Mouse (Mus musculus) heart, embryonic 11.5 days (tissue): Measurements from ENCODE around the gene Atp9a. TPM values are rescaled to one million over a fixed set of nuclear protein-coding genes. Genes with fewer than 3 reads are reported as not detected.

ENCODE experiments used
- ATAC-seq: fragments of 200-750 bp; cut with Nextera tagmentation; replicated peaks from 2 replicates; pipeline ENCODE4 v1.8.0; 2017; ENCODE audit warnings: moderate library complexity; ENCODE audit not compliant: insufficient number of reproducible peaks, low FRiP score, low TSS enrichment
- H3K27ac ChIP-seq: fragments of 300-500 bp; sonication (generic); 2 replicates; pipeline ENCODE4 v1.5.1; 2014; ENCODE audit warnings: mild to moderate bottlenecking, low read depth, low read length
- H3K27me3 ChIP-seq: fragments of 300-500 bp; sonication (generic); 2 replicates; pipeline ENCODE4 v1.6.1; 2014; ENCODE audit warnings: mild to moderate bottlenecking, low read length, mixed read lengths; ENCODE audit not compliant: control insufficient read depth, insufficient read depth
- H3K36me3 ChIP-seq: fragments of 300-500 bp; sonication (generic); 2 replicates; pipeline ENCODE4 v1.6.1; 2014; ENCODE audit warnings: mild to moderate bottlenecking, low read length, moderate library complexity, mixed read lengths; ENCODE audit not compliant: control insufficient read depth, insufficient read depth
- H3K4me1 ChIP-seq: fragments of 300-500 bp; sonication (generic); 2 replicates; pipeline ENCODE4 v1.6.1; 2014; ENCODE audit warnings: low read length; ENCODE audit not compliant: control insufficient read depth, insufficient read depth
- H3K4me2 ChIP-seq: fragments of 300-500 bp; sonication (generic); 2 replicates; pipeline ENCODE4 v1.6.1; 2014; ENCODE audit warnings: mild to moderate bottlenecking, moderate library complexity
- H3K4me3 ChIP-seq: fragments of 300-500 bp; sonication (generic); 2 replicates; pipeline ENCODE4 v1.5.1; 2014; ENCODE audit warnings: low read depth, low read length
- H3K9ac ChIP-seq: fragments of 300-500 bp; sonication (generic); 2 replicates; pipeline ENCODE4 v1.6.1; 2014; ENCODE audit warnings: mild to moderate bottlenecking, low read depth, low read length, moderate library complexity
- H3K9me3 ChIP-seq: fragments of 300-500 bp; sonication (generic); replicated peaks from 2 replicates; pipeline ENCODE4 v1.6.1; 2016; ENCODE audit warnings: low read length; ENCODE audit not compliant: control insufficient read depth
- WGBS: fragments of 180-500 bp; shearing (Covaris S2); extraction: QIAGEN DNeasy Blood & Tissue Kit; methylation state at CpG from one replicate; pipeline ENCODE4 v1.1.7; 2014; ENCODE audit not compliant: insufficient replicate concordance; 5-methylcytosine and 5-hydroxymethylcytosine counted together
- polyA plus RNA-seq: library from polyadenylated mRNA; unstranded; fragments of >200 nt; fragmentation: Nextera tagmentation; extraction: Ambion mirVana; gene quantifications from 2 replicates; pipeline ENCODE4 v1.2.1, GENCODE M21; 2014

The Atp9a gene
- polyA plus RNA-seq, 1 experiment from 2014 or later = 7.5 TPM

DNA sequence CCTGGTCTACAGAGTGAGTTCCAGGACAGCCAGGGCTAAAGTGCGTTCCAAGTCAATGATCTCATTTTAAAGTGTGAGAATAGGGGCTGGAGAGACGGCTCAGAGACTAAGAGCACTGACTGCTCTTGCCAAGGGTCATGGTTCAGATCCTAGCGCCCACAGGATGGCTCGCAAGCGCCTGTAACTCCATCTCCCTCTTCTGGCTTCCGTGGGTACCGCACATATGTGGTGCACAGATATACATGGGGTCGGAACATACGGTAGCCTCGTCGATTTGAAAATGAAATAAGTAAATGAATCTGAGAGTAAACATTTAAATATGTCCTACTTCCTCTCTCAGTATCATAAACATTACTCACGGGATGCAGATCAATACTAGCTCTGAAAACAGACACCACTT is 12.5 kb downstream of the Atp9a start:
- Histone ChIP-seq H3K9me3 (no peaks in the 10 kb centered on the region), H3K9ac (no peak overlapping the region), H3K36me3 (no peaks in the 10 kb centered on the region), H3K4me2 (no peak overlapping the region), H3K27ac (no peak overlapping the region), H3K4me1 (0 out of 2 replicates have a peak, but pooled peaks cover 6% of the 10 kb centered on the region), H3K27me3 (no peaks in the 10 kb centered on the region), H3K4me3 (no peak overlapping the region)
- WGBS = 78% methylated on average over 12 of the region's 12 CpGs
- no peak for ATAC-seq

- no peak overlapping the region for H3K4me2 ChIP-seq
- no peaks in the 10 kb centered on the region for H3K27me3 ChIP-seq
- H3K36me3 ChIP-seq = no peaks in the 10 kb centered on the region
- no peak overlapping the region for H3K27ac ChIP-seq
- H3K9me3 ChIP-seq = no peaks in the 10 kb centered on the region
- H3K9ac ChIP-seq = no peak overlapping the region
- no peak overlapping the region for H3K4me3 ChIP-seq
- 63% methylated on average over 12 of the region's 12 CpGs for WGBS
- no peak for ATAC-seq
- 0 out of 2 replicates have a peak, but pooled peaks cover 6% of the 10 kb centered on the region for H3K4me1 ChIP-seq
These were observed 14.2 kb downstream of the Atp9a start for GRCm38 (mm10) chr2:168728045-168728444.

DNA sequence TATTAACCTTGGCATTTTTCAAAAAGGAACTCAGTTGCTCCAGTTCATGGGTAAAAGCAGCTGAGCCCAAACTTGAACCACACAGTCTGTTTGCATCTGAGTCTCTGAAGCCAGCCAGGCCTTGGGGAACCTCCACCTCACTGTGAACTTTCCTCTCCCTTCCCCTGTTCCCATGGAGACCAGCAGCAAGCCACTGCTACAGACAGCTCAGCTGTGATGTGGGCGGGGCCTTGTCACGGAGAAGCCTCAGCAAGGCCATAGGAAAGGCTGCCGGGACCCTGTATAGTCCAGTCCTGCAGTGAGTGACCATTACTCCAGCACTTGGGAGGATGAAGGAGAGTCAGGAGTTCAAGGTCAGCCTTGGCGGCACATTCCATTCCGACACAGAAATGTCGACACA is 16.2 kb downstream of the Atp9a start:
- H3K4me2 ChIP-seq = no peak overlapping the region
- peak; percentile 60 for ATAC-seq
- no peak overlapping the region for H3K27ac ChIP-seq
- H3K4me1 ChIP-seq = 0 out of 2 replicates have a peak, but pooled peaks cover 3% of the 10 kb centered on the region
- WGBS = 42% methylated on average over 6 of the region's 6 CpGs
- H3K4me3 ChIP-seq = no peak overlapping the region
- H3K36me3 ChIP-seq = no peaks in the 10 kb centered on the region
- no peaks in the 10 kb centered on the region for H3K27me3 ChIP-seq
- no peak overlapping the region for H3K9ac ChIP-seq
- H3K9me3 ChIP-seq = no peaks in the 10 kb centered on the region

DNA sequence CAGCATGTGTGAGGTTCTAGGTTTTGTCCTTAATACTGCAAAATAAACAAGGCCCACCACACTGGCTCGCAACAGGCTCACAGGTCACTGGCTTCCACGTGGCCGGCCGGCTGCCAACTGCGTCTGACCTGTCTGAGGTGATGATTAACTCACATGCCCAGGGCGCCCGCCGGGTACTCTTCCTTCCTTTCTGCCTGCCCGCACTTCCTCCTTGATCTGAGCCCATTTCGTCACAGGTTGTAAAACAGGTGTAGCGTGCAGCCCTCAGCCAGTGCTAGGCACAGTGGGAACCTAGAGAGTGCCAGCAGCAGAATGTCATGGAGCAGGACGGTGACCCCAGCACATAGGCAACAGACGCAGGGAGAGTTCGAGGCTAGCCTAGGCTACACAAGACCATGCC is 20.9 kb downstream of the Atp9a start:
- H3K36me3 ChIP-seq = no peaks in the 10 kb centered on the region
- H3K27ac ChIP-seq = no peak overlapping the region
- no peaks in the 10 kb centered on the region for H3K4me1 ChIP-seq
- no peak overlapping the region for H3K9ac ChIP-seq
- ATAC-seq = no peak
- no peak overlapping the region for H3K4me2 ChIP-seq
- H3K4me3 ChIP-seq = no peak overlapping the region
- H3K9me3 ChIP-seq = no peaks in the 10 kb centered on the region
- WGBS = 84% methylated on average over 14 of the region's 14 CpGs
- H3K27me3 ChIP-seq = no peaks in the 10 kb centered on the region

DNA sequence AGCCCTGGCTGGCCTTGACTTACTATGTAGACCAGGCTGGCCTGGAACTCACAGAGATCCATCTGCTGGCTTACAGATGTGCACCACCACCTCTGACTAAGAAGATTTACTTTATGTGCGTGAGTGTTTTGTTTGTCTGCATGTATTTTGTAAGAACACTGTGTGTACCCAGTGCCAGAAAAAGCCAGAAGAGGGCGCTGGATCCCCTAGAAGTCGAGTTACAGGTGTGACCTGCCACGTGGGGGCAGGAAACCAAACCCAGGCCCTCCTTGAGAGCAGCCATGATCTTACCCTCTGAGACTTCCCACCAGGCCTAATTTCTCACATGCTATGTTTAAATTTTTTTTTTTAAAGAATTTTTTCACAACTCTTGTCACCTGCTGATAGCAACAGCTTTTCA is 22.5 kb downstream of the Atp9a start:
- WGBS = 59% methylated on average over 4 of the region's 4 CpGs
- H3K4me1 ChIP-seq = no peaks in the 10 kb centered on the region
- H3K4me3 ChIP-seq = no peak overlapping the region
- no peak overlapping the region for H3K9ac ChIP-seq
- H3K9me3 ChIP-seq = no peaks in the 10 kb centered on the region
- H3K27me3 ChIP-seq = no peaks in the 10 kb centered on the region
- H3K27ac ChIP-seq = no peak overlapping the region
- ATAC-seq = no peak
- no peak overlapping the region for H3K4me2 ChIP-seq
- no peaks in the 10 kb centered on the region for H3K36me3 ChIP-seq

DNA sequence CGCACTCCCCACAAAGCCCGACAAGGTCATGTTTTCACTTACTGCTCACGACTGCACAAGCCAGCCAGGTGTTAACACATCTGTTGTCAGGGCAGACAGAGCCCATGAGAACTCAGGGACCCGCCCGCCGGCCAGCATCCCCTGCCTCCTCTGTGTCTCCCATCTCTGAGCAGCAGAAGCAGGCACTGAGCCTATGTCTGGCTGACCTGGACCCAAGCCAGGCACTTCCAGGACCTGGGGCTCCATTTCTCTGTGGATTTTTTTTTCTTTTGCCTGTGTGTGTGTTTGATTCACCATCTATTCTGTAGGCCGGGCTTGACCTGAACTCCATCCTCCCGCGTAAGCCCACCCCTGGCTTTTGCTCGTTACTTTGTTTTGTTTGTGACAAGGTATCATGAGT is 23.5 kb downstream of the Atp9a start:
- no peak for ATAC-seq
- H3K9me3 ChIP-seq = no peaks in the 10 kb centered on the region

GRCm38 (mm10) chr2:168718267-168718666 is 23.9 kb downstream of the Atp9a start:
- no peak overlapping the region for H3K9ac ChIP-seq
- H3K9me3 ChIP-seq = no peaks in the 10 kb centered on the region
- no peak overlapping the region for H3K4me2 ChIP-seq
- no peak overlapping the region for H3K4me3 ChIP-seq
- H3K27ac ChIP-seq = no peak overlapping the region
- H3K36me3 ChIP-seq = no peaks in the 10 kb centered on the region
- no peaks in the 10 kb centered on the region for H3K4me1 ChIP-seq
- H3K27me3 ChIP-seq = no peaks in the 10 kb centered on the region
- WGBS = 68% methylated on average over 2 of the region's 2 CpGs
- ATAC-seq = no peak

More for the DNA sequence above, 23.5 kb downstream of the Atp9a start:
- H3K36me3 ChIP-seq = no peaks in the 10 kb centered on the region
- no peaks in the 10 kb centered on the region for H3K27me3 ChIP-seq
- H3K4me3 ChIP-seq = no peak overlapping the region
- H3K27ac ChIP-seq = no peak overlapping the region
- WGBS = 66% methylated on average over 10 of the region's 10 CpGs
- H3K4me1 ChIP-seq = no peaks in the 10 kb centered on the region
- no peak overlapping the region for H3K4me2 ChIP-seq
- H3K9ac ChIP-seq = no peak overlapping the region

GRCm38 (mm10) chr2:168712199-168713176 is 29.7 kb downstream of the Atp9a start:
- H3K4me3 ChIP-seq = no peak overlapping the region
- 70% methylated on average over 20 of the region's 20 CpGs for WGBS
- peaks cover 9% of the 10 kb centered on the region; the same call in 1 of the 2 replicates for H3K4me1 ChIP-seq
- H3K9me3 ChIP-seq = no peaks in the 10 kb centered on the region
- no peak overlapping the region for H3K27ac ChIP-seq
- no peak for ATAC-seq
- H3K27me3 ChIP-seq = no peaks in the 10 kb centered on the region
- peak overlapping the region; percentile 1; the same call in 1 of the 2 replicates for H3K4me2 ChIP-seq
- 0 out of 2 replicates have a peak overlapping the region, but pooled peaks have one; percentile 6 for H3K9ac ChIP-seq
- H3K36me3 ChIP-seq = no peaks in the 10 kb centered on the region
